1 mouse cellular context compared by ENCODE assay signal in the genomic region with DNA sequence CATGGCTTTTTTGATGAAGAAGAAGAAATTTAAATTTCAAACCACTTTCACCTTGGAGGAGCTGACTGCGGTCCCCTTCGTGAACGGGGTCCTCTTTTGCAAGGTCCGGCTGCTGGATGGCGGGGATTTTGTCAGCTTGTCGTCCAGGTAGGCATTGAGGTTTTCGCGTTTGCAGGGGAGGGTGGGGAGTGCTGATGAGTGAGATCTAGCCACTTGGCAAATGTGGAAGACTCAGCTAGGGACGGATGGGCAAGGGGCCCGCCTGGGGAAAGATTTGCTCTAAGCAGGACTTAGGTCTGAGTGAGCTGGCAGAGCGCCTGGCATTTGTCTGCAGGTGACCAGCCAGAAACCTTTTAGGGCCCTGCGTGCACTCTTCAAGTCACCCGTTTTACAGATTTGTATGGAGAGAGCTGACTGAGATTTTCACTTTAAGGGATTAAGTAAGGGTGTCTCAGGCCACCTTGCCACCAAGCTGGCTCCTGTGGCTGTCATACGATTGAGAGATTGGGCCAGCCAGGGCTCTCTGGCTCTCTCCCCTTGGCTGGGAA.
TF ChIP-seq lines count a peak whose summit lies in the region.

No protein-coding gene starts in this region.

TF ChIP-seq in CH12.LX, 34 proteins besides CTCF, POLR2A, EP300 and RAD21:
- TF ChIP-seq MYC (IDR thresholded peaks at IDR 0.05; ENCODE audit: low read depth, low read length) (0 out of 2 replicates have a peak, but pooled peaks have one; percentile 30), USF2 (conservative IDR thresholded peaks at IDR 0.05; ENCODE audit: low read depth, low read length) (no peak), MXI1 (IDR thresholded peaks at IDR 0.05; ENCODE audit: low read depth, low read length) (peak; percentile 29; the same call in 1 of the 2 replicates), MAZ (IDR thresholded peaks at IDR 0.05; ENCODE audit: low read depth, low read length) (no peak), BHLHE40 (IDR thresholded peaks at IDR 0.05; ENCODE audit: low read depth, low read length) (peak; percentile 34; the same call in 1 of the 2 replicates), ZMIZ1 (IDR thresholded peaks at IDR 0.05; ENCODE audit: low read depth, low read length) (no peak), ELF1 (IDR thresholded peaks at IDR 0.05; ENCODE audit: low read depth, low read length) (no peak), IRF4 (IDR thresholded peaks at IDR 0.05; ENCODE audit: low read depth, low read length) (0 out of 2 replicates have a peak, but pooled peaks have one; percentile 19), SIN3A (IDR thresholded peaks at IDR 0.05; ENCODE audit: low read length) (0 out of 2 replicates have a peak, but pooled peaks have one; percentile 10), CHD1 (IDR thresholded peaks at IDR 0.05; ENCODE audit: low read depth, low read length) (peak; percentile 59; the same call in 1 of the 2 replicates), NELFE (IDR thresholded peaks at IDR 0.05; ENCODE audit: low read depth, low read length) (no peak), USF1 (IDR thresholded peaks at IDR 0.05; ENCODE audit: low read depth, low read length) (no peak)
